Mouse (Mus musculus): ENCODE measurements at regions not wholly inside any gene's neighbourhood (a gene's known extent, or its start where the extent isn't known, plus 50 kb on each side); places are given as distances from the start of the nearest gene placed in this dataset.

DNA sequence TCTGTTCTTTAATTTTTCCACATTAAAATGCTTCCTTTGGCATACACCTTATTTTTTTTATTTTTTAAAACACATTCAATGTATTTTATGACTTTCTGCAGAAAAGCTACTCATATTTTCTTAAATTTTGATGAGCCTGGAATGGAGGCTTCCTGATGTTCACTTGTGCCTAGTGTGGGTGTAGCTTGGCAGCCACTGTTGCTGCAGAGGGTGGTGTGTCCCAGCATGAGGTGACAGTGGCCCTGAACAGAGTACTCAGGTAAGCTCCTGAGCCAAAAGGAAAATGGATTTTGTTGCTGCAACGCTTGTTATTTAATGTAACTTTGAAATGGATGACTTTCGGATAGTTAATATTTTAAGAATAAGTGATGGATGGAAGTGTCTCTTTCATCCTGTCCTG is 170.6 kb downstream of the Eipr1 start:
- ATAC-seq (replicated peaks; ENCODE audit: insufficient number of reproducible peaks, low FRiP score, low TSS enrichment, low read depth) (no peak), DNase-seq (ENCODE audit: low spot score) (no peak)
- Histone ChIP-seq H3K36me3 (replicated peaks; ENCODE audit: control insufficient read depth, insufficient read depth, low read depth, low read length) (no peaks in the 10 kb centered on the region), H3K9me3 (replicated peaks; ENCODE audit: control insufficient read depth, low read length) (no peaks in the 10 kb centered on the region), H3K9ac (replicated peaks; ENCODE audit: low read length) (no peak overlapping the region), H3K4me1 (ENCODE audit: control insufficient read depth, insufficient read depth, low read length) (no peaks in the 10 kb centered on the region), H3K27me3 (ENCODE audit: control insufficient read depth, insufficient read depth, low read length) (no peaks in the 10 kb centered on the region), H3K4me3 (ENCODE audit: low read depth, low read length) (no peak overlapping the region), H3K27ac (replicated peaks; ENCODE audit: low read depth, low read length) (no peak overlapping the region), H3K4me2 (ENCODE audit: low read depth, low read length) (no peak overlapping the region)
- 90% methylated on average over 2 of the region's 2 CpGs for WGBS

DNA sequence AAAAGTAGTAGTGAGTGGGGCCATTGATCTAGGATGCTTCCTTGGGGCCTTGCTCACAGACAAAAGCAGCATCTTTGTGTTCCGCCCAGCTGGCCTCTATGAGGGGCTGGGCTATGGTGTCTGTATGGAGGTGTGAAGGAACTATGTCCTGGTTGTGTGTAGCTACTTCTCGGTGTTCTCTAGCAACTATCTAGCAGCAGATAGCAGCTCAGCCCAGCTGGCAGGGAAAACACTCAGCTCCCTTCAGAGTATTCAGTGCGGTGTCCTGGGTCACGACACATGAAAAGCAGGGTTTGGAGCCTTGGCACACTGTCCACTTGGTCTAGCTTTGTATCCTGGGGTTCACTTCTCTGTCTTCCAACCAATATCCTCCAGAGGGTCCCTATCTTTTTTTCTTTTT is 173.6 kb downstream of the Eipr1 start:
- H3K4me1 ChIP-seq (ENCODE audit: control insufficient read depth, insufficient read depth, low read length) = no peaks in the 10 kb centered on the region
- no peak overlapping the region for H3K4me3 ChIP-seq (ENCODE audit: low read depth, low read length)
- H3K27me3 ChIP-seq (ENCODE audit: control insufficient read depth, insufficient read depth, low read length) = no peaks in the 10 kb centered on the region
- H3K9ac ChIP-seq (replicated peaks; ENCODE audit: low read length) = no peak overlapping the region
- H3K36me3 ChIP-seq (replicated peaks; ENCODE audit: control insufficient read depth, insufficient read depth, low read depth, low read length) = no peaks in the 10 kb centered on the region
- H3K9me3 ChIP-seq (replicated peaks; ENCODE audit: control insufficient read depth, low read length) = no peaks in the 10 kb centered on the region
- DNase-seq (ENCODE audit: low spot score) = no peak
- WGBS = 87% methylated on average over 4 of the region's 4 CpGs
- H3K27ac ChIP-seq (replicated peaks; ENCODE audit: low read depth, low read length) = no peak overlapping the region
- H3K4me2 ChIP-seq (ENCODE audit: low read depth, low read length) = no peak overlapping the region
- ATAC-seq (replicated peaks; ENCODE audit: insufficient number of reproducible peaks, low FRiP score, low TSS enrichment, low read depth) = no peak

DNA sequence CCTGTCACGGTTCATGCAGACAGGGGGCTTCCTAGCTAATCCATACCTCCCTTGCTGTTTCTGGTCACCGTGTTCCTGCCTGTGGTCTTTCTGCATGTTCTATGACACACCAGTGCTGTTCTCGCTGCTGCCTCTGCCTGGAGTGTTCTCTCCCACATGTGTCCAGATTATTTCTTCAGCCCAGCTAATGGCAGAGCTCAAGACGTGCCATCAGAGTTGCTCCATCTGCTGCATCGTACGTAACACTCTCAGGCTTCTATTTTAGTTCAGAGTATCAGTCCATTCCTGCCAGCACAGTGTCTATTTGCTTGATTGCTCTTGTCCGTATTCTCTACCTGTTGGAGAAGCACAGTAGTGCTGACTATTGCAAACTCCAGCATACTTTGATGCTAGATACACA is 188.3 kb downstream of the Eipr1 start:
- H3K27me3 ChIP-seq (ENCODE audit: control insufficient read depth, insufficient read depth, low read length) = no peaks in the 10 kb centered on the region
- ATAC-seq (replicated peaks; ENCODE audit: insufficient number of reproducible peaks, low FRiP score, low TSS enrichment, low read depth) (no peak), DNase-seq (ENCODE audit: low spot score) (no peak)
- no peak overlapping the region for H3K27ac ChIP-seq (replicated peaks; ENCODE audit: low read depth, low read length)
- no peak overlapping the region for H3K9ac ChIP-seq (replicated peaks; ENCODE audit: low read length)
- no peak overlapping the region for H3K4me3 ChIP-seq (ENCODE audit: low read depth, low read length)
- H3K9me3 ChIP-seq (replicated peaks; ENCODE audit: control insufficient read depth, low read length) = no peaks in the 10 kb centered on the region
- no peaks in the 10 kb centered on the region for H3K4me1 ChIP-seq (ENCODE audit: control insufficient read depth, insufficient read depth, low read length)
- no peaks in the 10 kb centered on the region for H3K36me3 ChIP-seq (replicated peaks; ENCODE audit: control insufficient read depth, insufficient read depth, low read depth, low read length)
- WGBS = 87% methylated on average over 7 of the region's 7 CpGs
- no peak overlapping the region for H3K4me2 ChIP-seq (ENCODE audit: low read depth, low read length)

DNA sequence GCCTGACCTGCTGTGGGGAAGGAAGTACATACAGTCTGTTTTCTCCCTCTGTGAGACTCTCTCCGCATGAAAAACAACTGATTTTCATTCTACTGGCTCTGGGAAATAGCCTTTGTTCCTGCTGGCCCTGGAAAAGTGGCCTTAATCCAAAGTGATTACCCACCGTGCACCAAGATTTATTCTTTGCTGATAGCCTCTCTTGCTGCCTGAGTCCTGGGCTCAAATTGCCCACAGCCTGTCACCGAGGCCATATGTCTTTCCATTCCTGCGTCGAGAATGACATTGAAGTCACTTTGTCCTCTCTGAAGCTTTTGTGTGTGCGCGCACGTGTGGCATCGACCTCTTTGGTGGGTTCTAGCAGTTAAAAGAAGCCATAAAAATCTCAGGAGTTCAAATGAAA is 197.3 kb downstream of the Eipr1 start:
- WGBS = 83% methylated on average over 9 of the region's 9 CpGs
- H3K4me2 ChIP-seq (ENCODE audit: low read depth, low read length) = no peak overlapping the region
- no peak overlapping the region for H3K4me3 ChIP-seq (ENCODE audit: low read depth, low read length)
- DNase-seq (ENCODE audit: low spot score) (no peak), ATAC-seq (replicated peaks; ENCODE audit: insufficient number of reproducible peaks, low FRiP score, low TSS enrichment, low read depth) (no peak)
- H3K36me3 ChIP-seq (replicated peaks; ENCODE audit: control insufficient read depth, insufficient read depth, low read depth, low read length) = no peaks in the 10 kb centered on the region
- H3K27me3 ChIP-seq (ENCODE audit: control insufficient read depth, insufficient read depth, low read length) = no peaks in the 10 kb centered on the region
- no peak overlapping the region for H3K27ac ChIP-seq (replicated peaks; ENCODE audit: low read depth, low read length)
- no peak overlapping the region for H3K9ac ChIP-seq (replicated peaks; ENCODE audit: low read length)
- H3K4me1 ChIP-seq (ENCODE audit: control insufficient read depth, insufficient read depth, low read length) = no peaks in the 10 kb centered on the region; the same call in 1 of the 2 replicates
- H3K9me3 ChIP-seq (replicated peaks; ENCODE audit: control insufficient read depth, low read length) = no peaks in the 10 kb centered on the region

DNA sequence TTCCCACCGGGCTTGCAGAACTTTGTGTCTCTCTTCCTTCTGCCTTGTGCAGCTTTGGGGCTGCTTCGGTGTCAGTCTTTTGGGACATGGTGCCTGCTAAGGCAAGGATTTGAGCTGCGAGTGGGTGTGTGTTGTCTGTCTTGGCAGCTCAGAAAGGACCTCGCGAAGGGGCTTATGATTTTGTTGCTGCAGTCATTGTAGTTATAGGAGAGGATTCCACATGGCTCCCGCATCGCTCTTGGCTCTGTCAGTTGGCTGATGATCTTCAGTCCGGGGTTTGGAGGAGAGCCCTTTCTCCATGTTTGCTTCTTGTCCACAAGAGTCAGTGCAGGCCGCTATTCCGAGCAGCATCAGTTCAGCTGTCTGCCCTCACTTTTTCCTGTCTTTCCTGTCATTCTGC is 197.7 kb downstream of the Eipr1 start:
- WGBS = 88% methylated on average over 10 of the region's 10 CpGs
- ATAC-seq (replicated peaks; ENCODE audit: insufficient number of reproducible peaks, low FRiP score, low TSS enrichment, low read depth) = no peak

DNA sequence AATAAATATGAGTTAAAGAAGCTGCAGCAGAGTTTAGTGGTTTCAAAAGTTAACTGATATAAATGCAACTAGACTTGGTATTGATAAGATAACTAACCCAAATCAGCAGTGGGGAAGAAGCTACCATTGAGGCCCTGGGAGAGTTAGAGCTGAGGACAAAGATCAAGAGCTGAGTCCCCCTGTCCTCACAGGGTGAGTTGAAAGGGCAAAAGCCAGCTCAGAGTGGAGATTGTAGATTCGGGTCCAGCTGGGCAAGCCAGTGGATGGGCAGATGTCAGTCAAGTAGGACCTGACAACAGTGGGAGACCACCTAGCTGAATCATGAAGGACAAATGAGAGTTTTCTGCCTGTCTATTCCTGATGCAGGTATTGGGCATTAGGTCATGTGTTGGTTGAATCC is 205.6 kb downstream of the Eipr1 start:
- Histone ChIP-seq H3K4me3 (ENCODE audit: low read depth, low read length) (no peak overlapping the region), H3K4me2 (ENCODE audit: low read depth, low read length) (no peak overlapping the region), H3K9ac (replicated peaks; ENCODE audit: low read length) (no peak overlapping the region), H3K27ac (replicated peaks; ENCODE audit: low read depth, low read length) (no peak overlapping the region), H3K4me1 (ENCODE audit: control insufficient read depth, insufficient read depth, low read length) (no peaks in the 10 kb centered on the region), H3K27me3 (ENCODE audit: control insufficient read depth, insufficient read depth, low read length) (no peaks in the 10 kb centered on the region), H3K9me3 (replicated peaks; ENCODE audit: control insufficient read depth, low read length) (no peaks in the 10 kb centered on the region), H3K36me3 (replicated peaks; ENCODE audit: control insufficient read depth, insufficient read depth, low read depth, low read length) (no peaks in the 10 kb centered on the region)
- no peak for DNase-seq (ENCODE audit: low spot score)
- 80% methylated on average over 1 of the region's 1 CpGs for WGBS
- ATAC-seq (replicated peaks; ENCODE audit: insufficient number of reproducible peaks, low FRiP score, low TSS enrichment, low read depth) = no peak

More for the DNA sequence above, 197.7 kb downstream of the Eipr1 start:
- Histone ChIP-seq H3K4me3 (ENCODE audit: low read depth, low read length) (no peak overlapping the region), H3K9ac (replicated peaks; ENCODE audit: low read length) (no peak overlapping the region), H3K4me1 (ENCODE audit: control insufficient read depth, insufficient read depth, low read length) (no peaks in the 10 kb centered on the region; the same call in 1 of the 2 replicates), H3K27me3 (ENCODE audit: control insufficient read depth, insufficient read depth, low read length) (no peaks in the 10 kb centered on the region), H3K4me2 (ENCODE audit: low read depth, low read length) (no peak overlapping the region), H3K27ac (replicated peaks; ENCODE audit: low read depth, low read length) (no peak overlapping the region), H3K9me3 (replicated peaks; ENCODE audit: control insufficient read depth, low read length) (no peaks in the 10 kb centered on the region), H3K36me3 (replicated peaks; ENCODE audit: control insufficient read depth, insufficient read depth, low read depth, low read length) (no peaks in the 10 kb centered on the region)
- DNase-seq (ENCODE audit: low spot score) = no peak

DNA sequence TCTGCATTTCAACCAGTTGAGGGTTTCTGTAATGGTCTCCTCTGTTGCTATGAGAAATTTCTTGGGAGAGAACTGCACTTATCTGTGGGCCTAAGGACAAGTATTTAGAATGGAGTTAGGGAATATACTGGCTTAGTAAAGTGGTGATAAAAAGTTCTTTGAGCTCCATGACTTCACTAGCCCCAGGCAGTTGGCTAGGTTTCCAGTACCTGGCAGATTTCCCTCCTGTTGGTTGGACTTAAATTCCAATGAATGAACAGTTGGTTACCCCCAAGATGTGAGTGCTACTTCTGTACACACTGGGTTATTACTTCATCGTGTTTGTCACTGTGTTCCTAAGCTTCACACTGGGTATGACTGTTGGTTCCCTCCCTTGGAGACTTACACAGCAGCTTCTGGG is 207.1 kb downstream of the Eipr1 start:
- Histone ChIP-seq H3K36me3 (replicated peaks; ENCODE audit: control insufficient read depth, insufficient read depth, low read depth, low read length) (no peaks in the 10 kb centered on the region), H3K27ac (replicated peaks; ENCODE audit: low read depth, low read length) (no peak overlapping the region), H3K9ac (replicated peaks; ENCODE audit: low read length) (no peak overlapping the region), H3K4me3 (ENCODE audit: low read depth, low read length) (no peak overlapping the region), H3K4me2 (ENCODE audit: low read depth, low read length) (no peak overlapping the region), H3K4me1 (ENCODE audit: control insufficient read depth, insufficient read depth, low read length) (no peaks in the 10 kb centered on the region), H3K9me3 (replicated peaks; ENCODE audit: control insufficient read depth, low read length) (no peaks in the 10 kb centered on the region), H3K27me3 (ENCODE audit: control insufficient read depth, insufficient read depth, low read length) (no peaks in the 10 kb centered on the region)
- DNase-seq (ENCODE audit: low spot score) = no peak
- no peak for ATAC-seq (replicated peaks; ENCODE audit: insufficient number of reproducible peaks, low FRiP score, low TSS enrichment, low read depth)
- 77% methylated on average over 1 of the region's 1 CpGs for WGBS

DNA sequence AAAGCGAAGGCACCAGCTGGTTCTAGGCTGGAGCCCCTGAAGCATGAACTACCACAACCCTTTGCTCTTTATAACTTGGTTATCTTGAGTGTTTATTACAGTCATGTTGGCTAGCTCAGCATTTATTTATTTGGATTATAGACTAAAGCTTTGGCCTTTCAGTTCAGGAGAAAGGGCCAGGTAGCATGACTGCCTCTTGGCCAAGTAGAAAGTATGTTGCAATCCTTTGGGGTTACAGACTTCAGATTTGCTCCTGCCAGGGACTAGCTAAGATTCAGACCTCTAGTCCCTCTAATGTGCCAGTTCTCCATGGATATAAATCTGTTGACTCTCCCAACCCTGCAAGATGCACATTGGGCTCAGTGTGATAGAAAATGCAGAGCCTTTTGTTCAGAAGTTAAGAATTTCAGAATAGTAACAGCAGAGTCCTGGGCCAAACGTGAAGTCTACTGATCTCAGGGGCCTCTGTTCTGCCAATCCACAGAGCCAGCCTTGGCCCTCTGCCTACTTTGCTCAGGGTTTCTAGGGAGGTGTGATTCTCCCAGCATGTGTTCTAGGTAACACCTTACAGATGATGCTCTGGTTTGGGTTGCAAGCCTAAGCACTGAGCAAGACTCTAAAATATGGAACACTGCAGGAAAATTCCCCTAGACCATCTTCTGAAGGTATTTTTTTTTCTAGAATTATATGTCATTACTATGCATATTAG is 218.2 kb downstream of the Eipr1 start:
- 79% methylated on average over 2 of the region's 2 CpGs for WGBS
- Histone ChIP-seq H3K4me1 (ENCODE audit: control insufficient read depth, insufficient read depth, low read length) (no peaks in the 10 kb centered on the region), H3K4me3 (ENCODE audit: low read depth, low read length) (no peak overlapping the region), H3K27me3 (ENCODE audit: control insufficient read depth, insufficient read depth, low read length) (no peaks in the 10 kb centered on the region), H3K9me3 (replicated peaks; ENCODE audit: control insufficient read depth, low read length) (no peaks in the 10 kb centered on the region), H3K36me3 (replicated peaks; ENCODE audit: control insufficient read depth, insufficient read depth, low read depth, low read length) (no peaks in the 10 kb centered on the region), H3K27ac (replicated peaks; ENCODE audit: low read depth, low read length) (no peak overlapping the region), H3K9ac (replicated peaks; ENCODE audit: low read length) (no peak overlapping the region), H3K4me2 (ENCODE audit: low read depth, low read length) (no peak overlapping the region)
- DNase-seq (ENCODE audit: low spot score) (no peak), ATAC-seq (replicated peaks; ENCODE audit: insufficient number of reproducible peaks, low FRiP score, low TSS enrichment, low read depth) (no peak)

Measured in embryonic facial prominence, embryonic 11.5 days (tissue).